Mouse (Mus musculus) neural tube, embryonic 11.5 days (tissue): ENCODE results near the gene Rab19. TPM values are rescaled to one million over a fixed set of nuclear protein-coding genes. Genes with fewer than 3 reads are reported as not detected.
"Not testable (repeated sequence)": the region's sequence is repeated elsewhere in the genome, so short reads cannot be mapped to it uniquely, and the experiment has no call there.

ENCODE experiments used
- ATAC-seq: fragments of 200-750 bp; cut with Nextera tagmentation; 2 replicates; pipeline ENCODE4 v1.8.0; 2017; ENCODE audit warnings: moderate number of reproducible peaks, mild to moderate bottlenecking, moderate TSS enrichment, moderate library complexity; ENCODE audit not compliant: insufficient read depth, low FRiP score, low TSS enrichment
- DNase-seq: peaks from one replicate; pipeline ENCODE4 v3.0.0-alpha.2; 2015; ENCODE audit warnings: low spot score
- H3K27ac ChIP-seq: fragments of 300-500 bp; sonication (generic); 2 replicates; pipeline ENCODE4 v1.5.1; 2014; ENCODE audit warnings: low read depth, mild to moderate bottlenecking, low read length
- H3K27me3 ChIP-seq: fragments of 300-500 bp; sonication (generic); 2 replicates; pipeline ENCODE4 v1.6.1; 2014; ENCODE audit warnings: mild to moderate bottlenecking, low read length, mixed read lengths; ENCODE audit not compliant: control insufficient read depth, insufficient read depth
- H3K36me3 ChIP-seq: fragments of 300-500 bp; sonication (generic); 2 replicates; pipeline ENCODE4 v1.6.1; 2014; ENCODE audit warnings: mild to moderate bottlenecking, low read length, moderate library complexity, mixed read lengths; ENCODE audit not compliant: control insufficient read depth, insufficient read depth
- H3K4me1 ChIP-seq: fragments of 300-500 bp; sonication (generic); 2 replicates; pipeline ENCODE4 v1.6.1; 2014; ENCODE audit warnings: low read length, mixed read lengths; ENCODE audit not compliant: control insufficient read depth, insufficient read depth
- H3K4me2 ChIP-seq: fragments of 300-500 bp; sonication (generic); 2 replicates; pipeline ENCODE4 v1.6.1; 2014; ENCODE audit warnings: low read depth, mild to moderate bottlenecking, moderate library complexity
- H3K4me3 ChIP-seq: fragments of 300-500 bp; sonication (generic); 2 replicates; pipeline ENCODE4 v1.5.1; 2014; ENCODE audit warnings: low read depth, low read length
- H3K9ac ChIP-seq: fragments of 300-500 bp; sonication (generic); 2 replicates; pipeline ENCODE4 v1.6.1; 2014; ENCODE audit warnings: mild to moderate bottlenecking, low read length
- H3K9me3 ChIP-seq: fragments of 300-500 bp; sonication (generic); 2 replicates; pipeline ENCODE4 v1.6.1; 2016; ENCODE audit warnings: low read length; ENCODE audit not compliant: control insufficient read depth
- whole genome bisulfite sequencing: fragments of 180-500 bp; shearing (Covaris S2); extraction: QIAGEN DNeasy Blood & Tissue Kit; methylation state at CpG from one replicate; pipeline ENCODE4 v1.1.7; 2014; 5-methylcytosine and 5-hydroxymethylcytosine counted together
- polyA plus RNA-seq: library from polyadenylated mRNA; unstranded; fragments of >200 nt; fragmentation: Nextera tagmentation; extraction: Ambion mirVana; gene quantifications from 2 replicates; pipeline ENCODE4 v1.2.1, GENCODE M21; 2014

Gene Rab19
- polyA plus RNA-seq, 1 experiment from 2014 or later, result 0.19 TPM

GRCm38 (mm10) chr6:39416654-39417053, 35.7 kb downstream of the Rab19 start:
- H3K4me2 ChIP-seq, H3K36me3 ChIP-seq, H3K4me3 ChIP-seq, DNase-seq, H3K27ac ChIP-seq, H3K4me1 ChIP-seq, H3K9me3 ChIP-seq, ATAC-seq, H3K27me3 ChIP-seq, H3K9ac ChIP-seq: not testable (repeated sequence)

DNA sequence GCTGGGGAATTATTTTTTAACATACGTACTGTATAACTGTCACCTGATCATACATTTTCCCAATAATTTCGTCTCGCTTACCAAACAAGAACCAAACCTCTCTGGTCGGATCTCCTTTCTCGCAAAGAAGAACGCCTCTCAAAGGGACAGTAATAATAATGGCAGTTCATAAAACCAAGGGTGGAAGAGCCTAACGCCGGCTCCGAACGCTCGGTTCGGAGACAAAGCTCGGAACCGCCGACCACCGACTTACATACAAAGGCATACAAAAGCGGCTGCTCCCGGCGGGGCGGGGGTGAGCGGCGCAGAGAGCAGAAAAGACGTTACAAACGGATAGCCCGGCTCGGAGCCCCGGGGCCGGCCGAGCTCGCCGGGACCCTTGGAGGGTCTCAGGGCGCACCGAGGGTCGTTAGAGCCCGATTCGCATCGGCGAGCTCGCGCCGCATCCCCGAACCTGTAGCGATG, 38.4 kb downstream of the Rab19 start:
- WGBS, result 0% methylated on average over 42 of the region's 43 CpGs
- ATAC-seq (no peak), DNase-seq (no peak)
- H3K27me3 ChIP-seq, result no peaks in the 10 kb centered on the region
- H3K4me3 ChIP-seq, result peak overlapping the region; percentile 80
- no peaks in the 10 kb centered on the region for H3K9me3 ChIP-seq
- peak overlapping the region; percentile 93 for H3K9ac ChIP-seq
- H3K4me1 ChIP-seq, result peaks cover 5% of the 10 kb centered on the region; the same call in 1 of the 2 replicates
- peak overlapping the region; percentile 65 for H3K4me2 ChIP-seq
- peak overlapping the region; percentile 92 for H3K27ac ChIP-seq
- H3K36me3 ChIP-seq, result no peaks in the 10 kb centered on the region

DNA sequence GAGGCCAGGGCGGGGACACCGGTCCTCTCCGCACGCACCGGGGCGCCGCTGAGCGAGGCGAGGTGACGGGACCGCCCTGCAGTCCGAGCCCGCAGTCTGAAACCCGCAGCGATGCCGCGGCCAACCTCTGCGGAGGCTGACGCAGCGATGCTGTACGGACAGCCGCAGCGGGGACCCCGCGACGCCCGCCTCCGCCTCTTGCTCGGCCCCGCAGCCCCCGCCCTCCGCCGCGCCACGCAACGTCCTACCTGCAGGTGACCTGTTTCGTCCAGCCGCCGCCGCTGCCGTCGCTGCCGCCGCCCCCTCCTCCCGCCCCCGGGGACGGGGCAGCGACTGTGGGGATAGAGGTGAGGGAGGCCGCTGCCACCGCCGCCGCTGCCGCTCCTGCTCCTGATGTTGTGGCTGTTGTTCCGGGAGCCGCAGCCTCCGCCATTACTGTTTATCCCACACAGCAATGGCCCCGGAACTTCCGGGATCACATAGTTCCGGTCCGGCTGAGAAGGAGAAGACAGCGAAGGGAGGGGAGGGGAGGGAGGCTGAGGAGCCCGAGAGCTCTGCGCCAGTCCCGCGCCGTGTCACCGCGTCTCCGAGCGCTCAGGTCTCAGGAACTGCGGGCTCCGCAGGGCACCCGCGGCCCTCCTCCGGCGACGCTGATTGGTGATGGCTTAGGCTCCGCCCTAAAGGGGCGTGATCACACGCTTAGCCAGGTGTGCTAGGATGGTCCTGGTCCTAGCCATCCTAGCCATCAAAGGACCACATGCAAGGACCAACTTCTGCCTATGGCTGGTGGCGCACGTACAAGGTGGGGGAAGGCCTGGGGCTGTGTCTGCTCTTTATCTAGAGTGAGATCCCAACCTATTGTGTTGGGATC, 39.1 kb downstream of the Rab19 start, which contains the start of gene Mkrn1:
Mkrn1 (minus strand) TSS at position 612 of the 871 bp plus-strand sequence.
- H3K27me3 ChIP-seq, result no peaks in the 10 kb centered on the region
- H3K4me2 ChIP-seq, result peak within 1 kb of the TSS; percentile 65
- 0% methylated on average over 62 of the region's 82 CpGs for WGBS
- ATAC-seq (peak; percentile 94), DNase-seq (peak; percentile 88)
- peaks cover 5% of the 10 kb centered on the region; the same call in 1 of the 2 replicates for H3K4me1 ChIP-seq
- no peaks in the 10 kb centered on the region for H3K9me3 ChIP-seq
- H3K9ac ChIP-seq, result peak within 1 kb of the TSS; percentile 93
- H3K4me3 ChIP-seq, result peak within 1 kb of the TSS; percentile 80
- no peaks in the 10 kb centered on the region for H3K36me3 ChIP-seq
- H3K27ac ChIP-seq, result peak within 1 kb of the TSS; percentile 92

GRCm38 (mm10) chr6:39420867-39421266, 39.9 kb downstream of the Rab19 start:
- peak overlapping the region; percentile 92; the same call in 1 of the 2 replicates for H3K27ac ChIP-seq
- H3K4me2 ChIP-seq, result peak overlapping the region; percentile 65
- no peaks in the 10 kb centered on the region for H3K27me3 ChIP-seq
- no peak for DNase-seq
- WGBS, result 43% methylated on average over 4 of the region's 4 CpGs
- peaks cover 5% of the 10 kb centered on the region; the same call in 1 of the 2 replicates for H3K4me1 ChIP-seq
- no peaks in the 10 kb centered on the region for H3K9me3 ChIP-seq
- H3K36me3 ChIP-seq, result no peaks in the 10 kb centered on the region
- no peak for ATAC-seq
- H3K4me3 ChIP-seq, result peak overlapping the region; percentile 80; the same call in 1 of the 2 replicates
- H3K9ac ChIP-seq, result no peak overlapping the region

GRCm38 (mm10) chr6:39423130-39423551, 42.2 kb downstream of the Rab19 start:
- ATAC-seq, result no peak
- no peak overlapping the region for H3K4me2 ChIP-seq
- no peaks in the 10 kb centered on the region for H3K27me3 ChIP-seq
- no peak for DNase-seq
- peaks cover 5% of the 10 kb centered on the region; the same call in 1 of the 2 replicates for H3K4me1 ChIP-seq
- 69% methylated on average over 6 of the region's 6 CpGs for WGBS
- no peaks in the 10 kb centered on the region for H3K9me3 ChIP-seq
- no peaks in the 10 kb centered on the region for H3K36me3 ChIP-seq
- H3K9ac ChIP-seq, result no peak overlapping the region
- no peak overlapping the region for H3K27ac ChIP-seq
- no peak overlapping the region for H3K4me3 ChIP-seq

GRCm38 (mm10) chr6:39423686-39424085, 42.7 kb downstream of the Rab19 start:
- WGBS, result 89% methylated on average over 7 of the region's 7 CpGs
- Histone ChIP-seq H3K36me3 (no peaks in the 10 kb centered on the region), H3K9me3 (no peaks in the 10 kb centered on the region), H3K9ac (no peak overlapping the region), H3K4me2 (no peak overlapping the region), H3K4me1 (peaks cover 3% of the 10 kb centered on the region; the same call in 1 of the 2 replicates), H3K27ac (no peak overlapping the region), H3K27me3 (no peaks in the 10 kb centered on the region), H3K4me3 (no peak overlapping the region)
- DNase-seq (no peak), ATAC-seq (no peak)

DNA sequence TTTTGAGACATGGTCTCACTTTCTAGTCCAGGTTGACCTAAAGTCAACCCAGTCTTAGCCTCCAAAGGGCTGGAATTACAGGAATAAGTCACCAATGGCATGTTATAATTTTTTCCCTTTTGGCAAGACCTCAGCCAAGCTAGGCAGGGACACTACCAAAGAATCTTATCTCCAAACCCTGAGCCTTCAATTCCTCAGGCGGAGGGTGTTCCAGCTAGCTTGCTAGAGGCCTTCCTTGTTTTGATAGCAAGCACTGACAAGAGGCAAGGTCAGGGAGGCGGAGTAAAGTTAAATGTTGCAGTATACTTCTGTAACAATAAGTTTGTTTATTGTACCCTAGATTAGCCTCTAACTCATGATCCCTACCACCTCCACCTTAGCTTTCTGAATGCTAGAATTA, 44.2 kb downstream of the Rab19 start:
- 91% methylated on average over 2 of the region's 2 CpGs for WGBS
- DNase-seq, result no peak
- no peak for ATAC-seq
- Histone ChIP-seq H3K27me3 (no peaks in the 10 kb centered on the region), H3K4me3 (no peak overlapping the region), H3K27ac (no peak overlapping the region), H3K9ac (no peak overlapping the region), H3K4me2 (no peak overlapping the region), H3K9me3 (no peaks in the 10 kb centered on the region), H3K36me3 (no peaks in the 10 kb centered on the region), H3K4me1 (no peaks in the 10 kb centered on the region; the same call in 1 of the 2 replicates)

- H3K4me3 ChIP-seq, result no peak overlapping the region
- no peak overlapping the region for H3K27ac ChIP-seq
- no peak for ATAC-seq
- DNase-seq, result no peak
- H3K9me3 ChIP-seq, result no peaks in the 10 kb centered on the region
- H3K27me3 ChIP-seq, result no peaks in the 10 kb centered on the region
- no peaks in the 10 kb centered on the region for H3K4me1 ChIP-seq
- 100% methylated on average over 4 of the region's 4 CpGs for WGBS
- H3K4me2 ChIP-seq, result no peak overlapping the region
- H3K9ac ChIP-seq, result no peak overlapping the region
- H3K36me3 ChIP-seq, result no peaks in the 10 kb centered on the region
Measured at GRCm38 (mm10) chr6:39426725-39427124, 45.8 kb downstream of the Rab19 start.
